Mouse (Mus musculus) lung, adult 2 months (tissue): ENCODE measurements around the gene Sergef.

Source experiments
- CTCF ChIP-seq: fragments of 200-500 bp; IDR thresholded peaks from 2 replicates; pipeline ENCODE4 v1.5.1; 2011; ENCODE audit warnings: mild to moderate bottlenecking, low read length, control low read depth; ENCODE audit not compliant: insufficient read depth
- POLR2A ChIP-seq: fragments of 200-500 bp; IDR thresholded peaks from 2 replicates; pipeline ENCODE4 v1.6.1; 2011; ENCODE audit warnings: low read depth, mild to moderate bottlenecking, control low read depth, low read length, borderline replicate concordance; ENCODE audit errors: extremely low read depth

- TF ChIP-seq CTCF (no peak), POLR2A (no peak)
Observed at GRCm38 (mm10) chr7:46623979-46624378, 15.6 kb downstream of the Sergef start.
